Mouse (Mus musculus) cerebral cortex, adult 2 months (tissue): Measurements from ENCODE around the gene Abhd18.

Source experiments
- WGBS: fragments of 180-500 bp; shearing (Covaris S2); methylation state at CpG from one replicate; pipeline ENCODE4 v1.1.7; 2018; 5-methylcytosine and 5-hydroxymethylcytosine counted together

The Abhd18 gene

DNA sequence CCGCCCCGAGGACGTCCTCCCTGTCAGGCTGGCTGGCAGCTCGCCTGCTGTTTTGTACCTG, at the start of gene Abhd18:
Abhd18 (plus strand) TSS at position 14 of the 61 bp plus-strand sequence.
- WGBS: 0% methylated on average over 3 of the region's 4 CpGs

DNA sequence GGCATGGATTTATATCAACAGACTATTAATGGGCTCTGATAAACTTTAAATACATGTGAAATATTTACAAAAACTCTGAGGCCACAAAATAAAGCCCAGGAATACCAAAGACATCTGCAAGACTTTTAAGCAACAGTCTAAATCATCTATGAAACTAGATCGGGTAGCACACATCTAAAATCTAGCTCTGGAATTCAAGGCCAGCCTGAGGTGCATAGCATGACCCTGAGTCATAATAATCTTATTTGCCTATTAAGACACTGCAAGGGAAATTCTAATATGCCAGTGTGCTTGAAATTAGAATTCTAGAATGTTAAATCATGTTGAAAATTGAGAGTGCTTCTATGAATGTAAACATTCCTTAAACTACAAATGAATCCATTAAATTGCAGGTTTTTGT, 48.7 kb upstream of the Abhd18 start:
- WGBS: 85% methylated on average over 1 of the region's 1 CpGs

DNA sequence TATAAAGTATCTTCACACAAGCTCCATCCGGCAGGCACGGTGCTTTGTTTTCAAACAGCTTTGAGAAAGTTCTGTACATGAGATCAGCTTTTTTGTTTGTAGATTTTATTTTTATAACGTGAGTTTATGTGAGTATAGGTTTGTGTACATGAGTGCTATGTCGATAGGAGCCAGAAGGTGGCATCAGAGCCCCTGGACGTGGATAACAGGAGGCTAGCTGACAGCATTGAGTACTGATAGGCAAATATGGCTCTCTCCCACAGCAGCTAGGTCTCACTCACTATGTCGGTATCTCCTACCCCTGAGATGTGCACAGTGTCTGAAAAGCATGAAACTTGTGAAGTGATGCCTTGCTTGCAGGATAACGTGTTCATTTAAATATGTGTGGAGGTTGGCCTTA, 48.3 kb upstream of the Abhd18 start:
- WGBS: 32% methylated on average over 7 of the region's 7 CpGs

DNA sequence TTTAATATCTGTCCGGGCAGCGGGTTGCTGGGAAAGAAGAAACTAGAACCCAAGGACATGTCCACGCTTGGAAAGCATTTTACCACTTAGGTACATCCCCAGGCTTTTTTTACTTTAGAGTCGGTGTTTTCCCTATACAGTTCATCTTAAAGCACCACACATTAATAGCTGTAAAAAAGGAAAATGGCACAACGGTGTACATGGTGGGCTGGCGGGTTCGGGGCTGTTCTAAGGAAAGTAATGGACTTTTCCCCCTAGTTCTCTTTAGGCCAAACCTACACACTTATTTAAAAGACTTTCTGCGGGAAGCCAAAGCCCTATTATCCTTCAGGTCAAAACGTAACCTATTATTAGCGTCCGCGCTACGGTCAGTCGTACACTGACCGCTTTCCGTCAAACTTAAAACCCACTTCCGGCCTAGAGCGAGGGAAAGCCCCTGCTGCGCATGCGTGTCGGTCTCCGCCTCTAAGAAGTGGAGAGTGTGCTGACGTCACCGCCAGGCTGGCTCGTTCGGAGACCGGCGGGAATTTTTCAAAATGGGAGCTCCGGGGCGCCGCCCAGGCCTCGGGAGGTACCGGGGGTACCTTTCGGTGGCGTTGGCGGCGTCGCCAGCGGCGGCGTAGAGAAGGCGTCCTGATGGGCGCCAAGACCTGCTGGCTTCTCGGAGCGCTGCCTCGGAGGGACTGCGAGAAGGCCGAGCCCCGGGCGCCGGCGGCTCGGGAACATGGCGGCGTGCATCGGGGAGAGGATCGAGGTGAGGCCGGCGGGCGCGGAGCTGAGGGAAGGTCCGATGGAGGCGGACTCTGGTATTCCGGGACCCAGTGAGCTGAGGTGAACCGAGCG, 47.0 kb upstream of the Abhd18 start, which contains the start of gene Plk4:
Plk4 (plus strand) TSS at position 490 of the 843 bp plus-strand sequence.
- WGBS: 2% methylated on average over 66 of the region's 66 CpGs

DNA sequence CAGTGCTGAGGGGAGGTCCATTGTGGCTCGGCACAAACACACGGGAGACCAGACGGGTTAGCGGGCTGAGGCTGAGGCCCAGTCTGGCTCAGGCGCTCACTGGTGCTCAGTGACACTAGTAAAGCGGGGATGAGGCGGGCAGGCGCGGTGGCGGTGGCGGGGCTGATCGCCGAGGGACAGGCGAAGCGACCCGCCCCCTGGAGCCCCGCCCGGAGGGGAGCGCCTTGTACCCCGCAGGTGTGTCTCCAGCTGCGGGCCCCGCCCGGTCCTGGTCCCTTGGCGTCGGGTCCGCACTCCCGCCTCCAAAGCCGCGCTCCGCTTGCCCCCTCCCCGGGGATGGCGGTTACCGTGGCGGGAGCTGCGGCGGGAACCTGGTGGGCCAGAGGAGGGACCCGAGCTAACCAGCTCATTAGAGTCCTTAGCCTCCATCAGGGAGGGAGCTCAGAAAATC, 46.4 kb upstream of the Abhd18 start:
- WGBS: under 1% methylated on average over 37 of the region's 37 CpGs

DNA sequence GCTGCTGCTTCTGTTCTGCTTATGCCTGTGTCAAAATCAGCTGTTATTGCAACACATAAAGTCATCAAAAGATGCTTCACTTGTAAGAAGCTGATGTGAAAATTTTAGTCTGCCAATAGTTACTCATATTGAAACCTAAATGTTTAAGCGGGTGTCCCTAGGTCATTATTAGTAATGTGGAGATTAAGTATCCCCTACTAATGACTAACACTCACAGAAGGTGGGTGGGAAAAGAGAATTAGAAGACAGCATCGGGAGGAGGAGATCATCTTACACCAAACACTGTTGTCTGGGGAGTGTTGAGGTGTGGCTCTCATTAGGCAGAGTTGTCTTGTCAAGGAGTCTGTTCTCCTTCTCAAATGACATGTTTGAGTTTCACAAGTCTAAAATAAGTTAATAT, 39.9 kb upstream of the Abhd18 start:
- 67% methylated on average over 2 of the region's 2 CpGs for WGBS

DNA sequence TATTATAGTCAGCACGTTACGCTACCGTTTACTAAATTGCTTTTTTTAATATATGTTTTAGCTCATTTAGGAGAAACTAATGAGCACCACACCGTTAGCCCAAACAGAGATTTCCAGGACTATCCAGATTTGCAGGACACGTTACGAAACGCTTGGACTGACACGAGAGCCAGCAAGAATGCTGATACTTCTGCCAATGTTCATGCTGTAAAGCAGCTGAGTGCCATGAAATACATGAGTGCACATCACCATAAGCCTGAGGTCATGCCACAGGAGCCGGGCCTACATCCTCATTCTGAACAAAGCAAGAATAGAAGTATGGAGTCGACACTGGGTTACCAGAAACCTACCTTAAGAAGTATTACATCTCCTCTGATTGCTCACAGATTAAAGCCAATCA, 38.1 kb upstream of the Abhd18 start:
- WGBS: 89% methylated on average over 10 of the region's 10 CpGs

DNA sequence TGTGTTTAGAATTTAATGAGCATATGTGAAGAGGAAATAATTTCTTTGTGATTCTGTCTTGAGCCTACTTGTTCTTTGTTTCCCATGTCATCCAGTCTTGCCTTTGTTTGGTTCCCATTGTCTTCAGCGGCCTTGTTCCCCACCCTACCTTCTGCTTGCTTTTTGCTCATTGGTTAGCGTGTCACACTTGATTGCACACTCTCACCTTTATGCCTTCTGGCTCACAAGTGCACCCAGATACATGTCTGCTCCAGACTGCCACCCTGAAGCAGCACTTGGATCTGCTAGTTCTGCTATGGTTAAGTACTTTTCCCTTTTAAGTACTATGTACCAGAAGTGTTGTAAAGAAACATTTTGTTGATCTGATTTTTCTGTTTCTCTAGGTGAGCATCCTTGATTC, 36.9 kb upstream of the Abhd18 start:
- 71% methylated on average over 2 of the region's 2 CpGs for WGBS

DNA sequence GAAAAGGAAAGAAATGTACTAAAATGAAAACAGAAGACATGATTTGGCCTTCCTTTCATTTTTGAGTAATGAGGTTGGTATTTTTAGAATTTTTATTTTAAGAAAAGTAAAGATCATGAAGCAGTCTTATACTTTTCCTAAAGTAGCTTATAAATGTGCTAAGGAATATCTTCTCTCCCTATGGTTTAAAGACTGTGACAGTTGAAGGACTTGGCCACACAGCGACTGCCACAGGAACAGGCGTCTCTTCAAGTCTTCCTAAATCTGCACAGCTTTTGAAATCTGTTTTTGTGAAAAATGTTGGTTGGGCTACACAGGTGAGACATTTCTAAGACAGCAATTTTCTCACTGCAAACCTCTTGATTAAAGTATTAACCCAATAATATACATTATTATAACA, 33.5 kb upstream of the Abhd18 start:
- 59% methylated on average over 2 of the region's 2 CpGs for WGBS

DNA sequence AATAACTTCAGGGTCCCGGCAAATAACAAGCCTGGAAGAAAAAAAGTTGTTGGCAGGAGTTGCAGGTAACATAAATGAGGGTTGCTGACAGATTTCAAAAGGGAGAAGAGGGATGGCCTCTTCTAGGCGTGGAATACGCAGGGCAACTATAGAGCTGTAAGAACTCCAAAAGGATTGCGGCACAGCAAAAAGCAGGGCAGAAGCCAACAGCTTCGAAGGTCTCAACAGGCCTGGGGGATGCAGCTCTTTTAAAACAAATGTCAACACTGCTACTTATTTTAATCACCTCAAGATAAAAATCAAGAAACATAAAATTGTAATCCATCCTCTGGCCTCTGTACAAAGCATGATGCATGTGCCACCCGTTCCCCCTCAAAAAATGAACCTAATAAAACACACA, 1.2 kb upstream of the Abhd18 start:
- WGBS: 37% methylated on average over 6 of the region's 6 CpGs

DNA sequence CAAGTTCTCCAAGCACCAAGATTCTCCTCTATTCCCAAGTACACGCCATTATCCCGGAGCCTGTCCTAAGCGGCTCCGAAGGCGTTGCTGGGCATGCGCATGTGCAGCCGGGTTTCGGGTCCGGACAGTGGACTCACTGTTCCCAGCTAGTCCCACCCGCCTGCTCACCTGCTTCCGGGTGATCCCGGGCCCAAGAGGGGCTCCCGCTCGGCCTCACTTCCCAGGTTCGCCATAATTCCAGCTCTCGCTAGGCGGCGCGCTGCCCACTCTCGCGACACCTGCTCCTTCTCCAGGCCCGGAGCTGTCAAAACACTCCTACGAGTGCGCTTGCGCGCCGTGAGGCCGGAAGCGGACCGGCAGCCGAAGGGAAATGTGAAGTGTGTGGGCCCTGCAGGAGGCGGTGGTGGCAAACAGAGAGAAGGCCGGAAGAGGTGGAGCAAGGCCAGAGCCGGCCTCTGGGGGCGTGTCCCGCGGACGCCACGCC, 255 bp upstream of the Abhd18 start, which contains the start of gene Mfsd8:
Mfsd8 (minus strand) TSS at position 414 of the 484 bp plus-strand sequence.
- under 1% methylated on average over 39 of the region's 39 CpGs for WGBS

DNA sequence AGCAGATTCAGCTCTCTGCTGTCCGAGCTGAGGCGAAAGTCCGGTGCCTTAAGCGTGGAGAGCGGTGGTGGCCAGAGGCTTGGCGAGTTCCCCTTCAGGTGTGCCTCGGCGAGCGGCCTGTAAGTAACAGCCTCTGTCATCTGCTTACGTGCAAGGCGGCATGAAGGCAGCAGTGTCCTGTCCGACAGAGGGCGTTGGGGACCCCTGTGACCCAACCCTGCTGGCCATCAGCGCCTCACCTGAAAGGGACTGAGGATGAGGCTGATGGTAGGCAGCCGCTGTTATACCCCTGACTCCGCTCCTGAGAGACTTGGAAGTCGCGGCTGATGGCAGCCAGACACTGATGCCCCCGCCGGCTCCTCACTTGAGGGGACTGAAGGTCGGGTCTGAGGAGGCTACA, 248 bp downstream of the Abhd18 start:
- under 1% methylated on average over 17 of the region's 21 CpGs for WGBS

DNA sequence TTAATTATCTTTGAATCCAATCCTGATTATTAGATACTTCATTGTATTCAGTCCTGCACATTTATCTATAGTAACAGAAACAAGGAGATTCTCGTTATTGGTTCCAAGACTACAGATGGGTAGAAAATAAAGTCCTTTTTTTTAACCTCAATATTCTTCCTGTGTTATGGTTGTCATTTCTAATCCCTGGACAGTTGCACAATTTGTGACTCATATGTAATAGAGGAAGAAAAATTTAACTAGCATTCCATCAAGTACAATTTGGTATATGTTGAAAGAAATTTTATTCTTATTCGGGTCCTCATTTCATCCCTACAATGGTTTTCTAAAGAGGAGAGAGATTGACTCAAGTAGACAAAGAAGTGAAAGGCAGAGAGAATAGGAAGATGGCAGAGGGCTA, 1.2 kb downstream of the Abhd18 start:
- WGBS: 76% methylated on average over 2 of the region's 2 CpGs

DNA sequence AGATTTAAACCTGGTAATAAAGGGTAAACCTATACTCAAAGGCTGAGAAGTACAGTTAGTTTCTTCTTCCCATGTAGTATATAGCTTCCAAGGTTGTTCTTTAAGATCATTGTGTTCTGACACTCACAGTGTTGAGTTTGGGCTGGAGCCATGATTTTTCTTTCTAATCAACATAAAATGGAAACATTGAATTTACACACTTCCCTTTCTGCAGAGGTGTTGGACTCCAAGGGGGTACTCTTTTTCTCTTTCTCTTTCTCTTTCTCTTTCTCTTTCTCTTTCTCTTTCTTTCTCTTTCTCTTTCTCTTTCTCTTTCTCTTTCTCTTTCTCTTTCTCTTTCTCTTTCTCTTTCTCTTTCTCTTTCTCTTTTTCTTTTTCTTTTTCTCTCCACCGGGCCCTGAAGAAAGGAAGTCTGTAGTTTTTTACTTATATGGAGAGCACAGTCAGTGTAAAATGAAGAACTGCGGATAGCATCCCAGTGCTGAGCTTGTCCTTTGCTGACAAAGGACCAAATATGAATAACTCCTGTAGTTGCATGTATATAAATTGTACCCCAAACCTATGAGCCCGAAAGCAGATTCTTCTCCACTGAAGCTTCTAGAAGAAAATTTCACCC, 6.5 kb downstream of the Abhd18 start:
- 88% methylated on average over 3 of the region's 3 CpGs for WGBS

DNA sequence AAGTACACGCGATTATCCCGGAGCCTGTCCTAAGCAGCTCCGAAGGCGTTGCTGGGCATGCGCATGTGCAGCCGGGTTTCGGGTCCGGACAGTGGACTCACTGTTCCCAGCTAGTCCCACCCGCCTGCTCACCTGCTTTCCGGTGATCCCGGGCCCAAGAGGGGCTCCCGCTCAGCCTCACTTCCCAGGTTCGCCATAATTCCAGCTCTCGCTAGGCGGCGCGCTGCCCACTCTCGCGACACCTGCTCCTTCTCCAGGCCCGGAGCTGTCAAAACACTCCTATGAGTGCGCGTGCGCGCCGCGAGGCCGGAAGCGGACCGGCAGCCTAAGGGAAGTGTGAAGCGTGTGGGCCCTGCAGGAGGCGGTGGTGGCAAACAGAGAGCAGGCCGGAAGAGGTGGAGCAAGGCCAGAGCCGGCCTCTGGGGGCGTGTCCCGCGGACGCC, 47.1 kb downstream of the Abhd18 start:
- whole genome bisulfite sequencing: under 1% methylated on average over 38 of the region's 38 CpGs

DNA sequence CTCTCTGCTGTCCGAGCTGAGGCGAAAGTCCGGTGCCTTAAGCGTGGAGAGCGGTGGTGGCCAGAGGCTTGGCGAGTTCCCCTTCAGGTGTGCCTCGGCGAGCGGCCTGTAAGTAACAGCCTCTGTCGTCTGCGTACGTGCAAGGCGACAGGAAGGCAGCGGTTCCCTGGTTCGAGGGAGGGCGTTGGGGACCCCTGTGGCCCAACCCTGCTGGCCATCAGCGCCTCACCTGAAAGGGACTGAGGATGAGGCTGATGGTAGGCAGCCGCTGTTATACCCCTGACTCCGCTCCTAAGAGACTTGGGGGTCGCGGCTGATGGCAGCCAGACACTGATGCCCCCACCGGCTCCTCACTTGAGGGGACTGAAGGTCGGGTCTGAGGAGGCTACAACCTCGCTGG, 47.6 kb downstream of the Abhd18 start:
- 2% methylated on average over 19 of the region's 24 CpGs for WGBS

DNA sequence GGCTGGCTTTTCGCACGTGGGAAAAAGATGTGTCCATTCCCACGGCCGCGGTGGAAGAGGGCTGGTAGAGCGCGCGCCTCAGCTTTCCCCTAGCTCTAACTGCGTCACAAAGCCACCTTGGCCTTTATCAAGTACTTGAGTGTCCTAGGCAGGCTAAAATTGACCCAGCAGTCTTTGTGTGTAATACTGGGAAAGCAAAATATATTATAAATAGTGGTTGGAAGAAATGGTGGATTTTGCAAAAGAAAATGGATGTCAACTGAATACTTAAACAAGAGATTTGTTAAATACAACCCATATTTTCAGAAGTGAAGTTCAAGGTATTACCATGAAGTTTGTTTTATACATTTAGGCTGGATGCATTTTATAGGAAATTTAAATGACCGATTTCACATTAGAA, 55.7 kb downstream of the Abhd18 start, which contains the start of gene 1700034I23Rik:
1700034I23Rik (minus strand) TSS at position 101 of the 400 bp plus-strand sequence.
- WGBS: 98% methylated on average over 8 of the region's 10 CpGs

DNA sequence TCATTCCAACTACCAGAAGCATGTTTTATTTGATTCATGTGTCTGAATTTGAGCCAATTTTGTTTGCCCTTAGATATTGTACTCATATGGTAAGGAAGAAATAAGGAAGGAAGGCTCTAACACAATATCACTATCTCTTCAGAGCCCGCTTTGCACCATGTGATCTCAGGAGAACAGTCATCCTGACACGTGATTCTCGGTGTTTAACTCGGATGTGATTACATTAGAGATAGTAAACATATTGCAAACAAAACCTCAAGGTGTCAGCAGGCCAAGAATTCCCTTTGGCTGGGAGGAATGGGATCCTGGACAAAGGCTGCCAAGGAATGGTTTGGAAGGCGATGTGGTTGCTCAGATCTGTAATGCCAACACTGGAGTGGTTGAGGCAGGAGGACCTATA, 91.4 kb downstream of the Abhd18 start:
- WGBS: 87% methylated on average over 5 of the region's 5 CpGs

DNA sequence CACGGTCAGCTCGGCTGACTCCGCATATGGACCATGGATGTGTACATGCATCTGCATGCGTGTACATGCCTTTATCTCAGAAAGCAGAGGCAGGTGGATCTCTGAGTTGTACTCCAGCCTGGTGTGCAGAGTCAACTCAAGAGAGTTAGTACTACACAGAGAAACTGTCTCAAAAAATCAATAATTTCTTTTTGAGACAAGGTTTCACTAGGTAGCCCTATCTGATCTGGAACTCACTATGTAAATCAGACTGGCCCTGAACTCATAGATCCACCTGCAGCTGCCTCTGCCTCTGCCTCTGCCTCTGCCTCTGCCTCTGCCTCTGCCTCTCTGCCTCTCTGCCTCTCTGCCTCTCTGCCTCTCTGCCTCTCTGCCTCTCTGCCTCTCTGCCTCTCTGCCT, 91.8 kb downstream of the Abhd18 start:
- WGBS: 98% methylated on average over 4 of the region's 4 CpGs

DNA sequence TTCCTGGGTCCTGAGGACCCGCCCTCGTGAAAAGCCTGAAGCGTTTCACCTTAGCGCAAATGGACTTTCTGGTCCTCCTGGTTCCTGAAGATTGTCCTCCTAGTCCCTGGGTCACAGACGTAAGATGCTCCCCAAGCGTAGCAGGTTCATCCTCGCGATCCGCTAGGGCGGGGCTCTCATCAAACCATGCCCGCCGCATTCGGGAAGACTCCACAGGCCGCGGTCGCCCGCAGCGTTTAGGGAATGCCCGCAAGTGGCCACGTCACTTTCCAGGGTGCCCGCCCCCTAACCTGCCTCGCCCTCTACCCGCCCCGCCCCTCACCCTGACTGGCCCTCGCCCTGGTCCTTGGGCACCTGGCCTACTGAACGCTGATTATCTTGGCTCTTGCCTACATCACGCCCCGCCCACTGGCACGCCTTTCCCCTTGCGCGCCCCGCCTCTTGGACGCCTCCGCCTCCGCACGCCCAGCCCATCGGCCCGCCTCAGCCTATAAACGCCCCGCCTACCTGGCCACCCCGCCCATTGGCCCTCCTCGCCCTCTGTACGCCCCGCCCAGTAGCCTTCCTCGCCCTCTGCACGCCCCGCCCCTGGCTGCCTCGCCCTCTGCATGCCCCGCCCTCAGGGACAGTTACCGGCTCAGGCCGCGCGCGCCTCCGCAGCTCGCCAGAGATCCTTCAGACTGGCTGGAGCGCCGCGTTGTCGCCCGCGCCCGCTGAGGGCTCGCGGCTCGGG, 102.6 kb downstream of the Abhd18 start, which contains the start of gene Larp1b:
Larp1b (plus strand) TSS at position 659 of the 733 bp plus-strand sequence.
- WGBS: under 1% methylated on average over 66 of the region's 66 CpGs

DNA sequence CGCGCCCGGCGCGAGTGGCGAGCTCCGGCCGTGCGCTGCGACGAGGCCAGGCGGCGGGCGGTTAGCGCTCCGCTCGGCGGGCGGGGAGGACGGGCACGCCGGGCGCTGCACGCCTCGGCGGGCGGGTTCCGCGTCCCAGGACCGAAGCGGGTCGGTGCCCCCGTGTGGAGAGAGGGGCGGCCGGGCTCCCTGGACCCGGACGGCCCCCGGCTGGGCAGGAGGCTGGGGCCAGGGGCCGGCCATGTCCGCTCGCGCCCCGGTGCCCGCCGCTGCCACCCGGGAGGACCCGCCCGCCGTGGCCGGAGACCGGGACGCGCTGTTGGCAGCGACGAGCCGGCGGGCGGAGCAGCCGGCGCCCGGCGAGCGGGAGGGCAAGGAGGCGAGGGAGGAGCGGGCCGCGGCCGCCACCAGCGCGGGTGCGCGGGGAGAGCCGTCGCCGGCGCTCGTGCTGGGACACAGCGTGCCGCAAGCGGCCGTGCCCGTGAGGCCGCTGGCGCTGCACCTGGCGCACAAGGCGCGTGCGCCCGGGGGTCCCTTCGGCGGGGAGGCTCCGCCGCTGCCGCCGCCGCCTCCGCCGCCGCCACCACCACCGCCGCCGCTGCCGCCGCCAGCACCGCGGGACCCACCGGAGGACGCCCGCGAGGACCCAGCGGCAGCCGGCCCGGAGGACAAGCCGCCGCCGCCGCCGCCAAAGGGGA, 103.3 kb downstream of the Abhd18 start:
- WGBS: 1% methylated on average over 93 of the region's 118 CpGs

DNA sequence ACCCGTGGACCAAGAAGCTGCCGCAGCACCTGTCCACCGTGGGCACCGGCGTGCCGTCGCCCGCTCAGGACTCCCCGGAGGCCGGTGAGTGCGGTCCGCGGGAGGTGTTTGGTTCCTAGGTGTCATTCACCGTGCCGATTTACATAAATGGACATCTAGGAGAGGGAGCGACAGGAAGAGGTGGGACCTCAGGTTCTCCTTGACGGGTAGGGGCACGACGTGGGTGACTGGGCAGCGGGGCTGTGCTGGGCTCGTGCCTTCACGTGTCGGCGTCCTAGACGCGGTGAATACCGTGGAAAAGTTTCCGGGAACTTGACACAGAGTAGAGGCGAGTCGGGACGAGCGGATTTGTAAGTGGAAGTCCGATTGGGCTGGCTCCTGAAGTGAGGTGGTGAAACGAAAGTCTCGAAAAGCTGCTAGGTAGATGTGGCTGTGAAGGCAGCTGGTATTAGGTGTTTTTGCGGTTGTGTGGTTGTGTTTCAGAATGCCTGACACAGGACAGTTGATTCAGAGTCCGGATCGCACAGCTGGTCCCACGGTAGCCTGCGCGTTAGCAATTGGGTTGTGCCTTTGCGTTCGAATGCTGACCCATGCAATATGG, 103.9 kb downstream of the Abhd18 start:
- under 1% methylated on average over 43 of the region's 43 CpGs for WGBS
